Mouse (Mus musculus): ENCODE measurements around the gene Vwa3a.

GRCm38 (mm10) chr7:120713225-120713624 lies 25.9 kb upstream of the Vwa3a start:
- TF ChIP-seq CTCF (IDR thresholded peaks at IDR 0.05; ENCODE audit: extremely low read depth, insufficient read depth, insufficient read length, insufficient replicate concordance) (no peak), POLR2A (IDR thresholded peaks at IDR 0.05; ENCODE audit: low read depth, low read length) (no peak)

Data from spleen, adult 2 months (tissue).